Mouse (Mus musculus): ENCODE results near the gene St6galnac3.

GRCm38 (mm10) chr3:153513501-153514060 is 211.4 kb downstream of the St6galnac3 start:
- no peak for TF ChIP-seq POLR2A (IDR thresholded peaks at IDR 0.05; ENCODE audit: low read depth, low read length)
- TF ChIP-seq CTCF (IDR thresholded peaks at IDR 0.05; ENCODE audit: borderline replicate concordance, insufficient read depth, low read length) = no peak

All from embryonic fibroblast, embryonic 13.5 days (primary cell).